1 mouse cellular context compared by ENCODE assay signal in the genomic region with DNA sequence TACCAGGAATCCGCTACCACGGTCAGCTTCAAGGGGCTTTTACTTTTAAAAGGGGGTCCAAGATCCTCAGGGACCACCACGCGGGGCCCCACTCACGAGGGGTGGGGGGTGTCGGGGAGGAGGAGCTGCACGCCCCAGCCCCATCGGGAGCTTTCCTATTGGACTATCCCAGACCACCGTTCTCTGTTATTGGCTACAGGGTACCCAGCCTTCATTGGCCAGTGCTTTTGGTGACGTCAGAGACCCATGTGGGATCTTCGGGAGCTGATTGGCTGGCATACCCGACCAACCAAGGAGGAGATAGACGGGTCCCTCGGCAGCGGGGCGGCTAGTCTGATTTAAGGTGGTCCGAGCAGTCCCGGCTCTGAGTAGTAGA.
TF ChIP-seq lines count a peak whose summit lies in the region.

No protein-coding gene starts in this region.

TF ChIP-seq in MEL, 35 proteins besides CTCF, POLR2A, EP300 and RAD21:
- no peak for TF ChIP-seq TAL1 (IDR thresholded peaks at IDR 0.05; ENCODE audit: low read length)
- TF ChIP-seq RCOR1 (IDR thresholded peaks at IDR 0.05; ENCODE audit: low read depth, low read length): no peak
- no peak for TF ChIP-seq CHD1 (IDR thresholded peaks at IDR 0.05; ENCODE audit: low read depth, low read length)
- peak; percentile 68 for TF ChIP-seq CHD2 (IDR thresholded peaks at IDR 0.05; ENCODE audit: low read length)
- TF ChIP-seq ZC3H11A (IDR thresholded peaks at IDR 0.05; ENCODE audit: low read depth, low read length): no peak
- TF ChIP-seq JUND (IDR thresholded peaks at IDR 0.05; ENCODE audit: low read depth, low read length): no peak
- no peak for TF ChIP-seq ZMIZ1 (IDR thresholded peaks at IDR 0.05; ENCODE audit: low read depth, low read length)
- TF ChIP-seq ZKSCAN1 (IDR thresholded peaks at IDR 0.05; ENCODE audit: low read depth, low read length): no peak
- TF ChIP-seq USF2 (IDR thresholded peaks at IDR 0.05; ENCODE audit: borderline replicate concordance in 1 of 2, insufficient read depth in 1 of 2, low read depth in 1 of 2, low read length in 2 of 2): no peak
- no peak for TF ChIP-seq UBTF (IDR thresholded peaks at IDR 0.05; ENCODE audit: borderline replicate concordance, insufficient read depth, low read depth, low read length)
- peak; percentile 64 for TF ChIP-seq MXI1 (IDR thresholded peaks at IDR 0.05; ENCODE audit: low read depth, low read length)
- peak; percentile 97 for TF ChIP-seq BHLHE40 (IDR thresholded peaks at IDR 0.05; ENCODE audit: borderline replicate concordance, low read depth, low read length)
- peak; percentile 61 for TF ChIP-seq USF1 (IDR thresholded peaks at IDR 0.05; ENCODE audit: low read depth, low read length)
- no peak for TF ChIP-seq POLR2AphosphoS2 (IDR thresholded peaks at IDR 0.05; ENCODE audit: low read length)
- no peak for TF ChIP-seq ETS1 (IDR thresholded peaks at IDR 0.05; ENCODE audit: low read depth, low read length)
- no peak for TF ChIP-seq ELF1 (IDR thresholded peaks at IDR 0.05; ENCODE audit: low read depth, low read length)
- no peak for TF ChIP-seq GABPA (IDR thresholded peaks at IDR 0.05; ENCODE audit: low read depth, low read length)
- peak; percentile 53; the same call in 1 of the 2 replicates for TF ChIP-seq KAT2A (conservative IDR thresholded peaks at IDR 0.05; ENCODE audit: low read depth, low read length)
- TF ChIP-seq SMC3 (IDR thresholded peaks at IDR 0.05; ENCODE audit: low read depth, low read length): no peak
- no peak for TF ChIP-seq GATA1 (IDR thresholded peaks at IDR 0.05; ENCODE audit: low read depth, low read length)
- TF ChIP-seq SIN3A (IDR thresholded peaks at IDR 0.05; ENCODE audit: low read length): peak; percentile 72
- 0 out of 2 replicates have a peak, but pooled peaks have one; percentile 56 for TF ChIP-seq MAZ (IDR thresholded peaks at IDR 0.05; ENCODE audit: low read depth, low read length)
- no peak for TF ChIP-seq POLR2AphosphoS5 (IDR thresholded peaks at IDR 0.05; ENCODE audit: borderline replicate concordance, low read depth, low read length)
- peak; percentile 74; the same call in 1 of the 2 replicates for TF ChIP-seq HCFC1 (IDR thresholded peaks at IDR 0.05; ENCODE audit: low read depth, low read length)
- 0 out of 2 replicates have a peak, but pooled peaks have one; percentile 54 for TF ChIP-seq MAX (IDR thresholded peaks at IDR 0.05; ENCODE audit: low read length)
